Mouse (Mus musculus) neural tube, embryonic 15.5 days (tissue): ENCODE measurements around the gene Fam20b. TPM values are rescaled to one million over a fixed set of nuclear protein-coding genes. Genes with fewer than 3 reads are reported as not detected.

ENCODE experiments used
- ATAC-seq: fragments of 200-750 bp; cut with Nextera tagmentation; 2 replicates; pipeline ENCODE4 v1.8.0; 2017; ENCODE audit warnings: mild to moderate bottlenecking, moderate TSS enrichment, moderate library complexity; ENCODE audit not compliant: low FRiP score
- H3K27ac ChIP-seq: fragments of 300-500 bp; sonication (generic); replicated peaks from 2 replicates; pipeline ENCODE4 v1.5.1; 2015; ENCODE audit warnings: mild to moderate bottlenecking, inconsistent platforms
- H3K27me3 ChIP-seq: fragments of 300-500 bp; sonication (generic); replicated peaks from 2 replicates; pipeline ENCODE4 v1.6.1; 2015; ENCODE audit warnings: inconsistent platforms
- H3K36me3 ChIP-seq: fragments of 300-500 bp; sonication (generic); 2 replicates; pipeline ENCODE4 v1.6.1; 2015; ENCODE audit warnings: inconsistent platforms
- H3K4me1 ChIP-seq: fragments of 300-500 bp; sonication (generic); 2 replicates; pipeline ENCODE4 v1.6.1; 2015; ENCODE audit warnings: inconsistent platforms
- H3K4me2 ChIP-seq: fragments of 300-500 bp; sonication (generic); 2 replicates; pipeline ENCODE4 v1.6.1; 2015; ENCODE audit warnings: inconsistent platforms, mild to moderate bottlenecking, moderate library complexity
- H3K4me3 ChIP-seq: fragments of 300-500 bp; sonication (generic); replicated peaks from 2 replicates; pipeline ENCODE4 v1.5.1; 2015; ENCODE audit warnings: mild to moderate bottlenecking, inconsistent platforms
- H3K9ac ChIP-seq: fragments of 300-500 bp; sonication (generic); replicated peaks from 2 replicates; pipeline ENCODE4 v1.6.1; 2015; ENCODE audit warnings: mild to moderate bottlenecking, inconsistent platforms
- H3K9me3 ChIP-seq: fragments of 300-500 bp; sonication (generic); replicated peaks from 2 replicates; pipeline ENCODE4 v1.6.1; 2016; ENCODE audit warnings: inconsistent platforms
- WGBS: fragments of 180-500 bp; shearing (Covaris S2); methylation state at CpG from one replicate; pipeline ENCODE4 v1.1.7; 2015; ENCODE audit warnings: mixed read lengths; 5-methylcytosine and 5-hydroxymethylcytosine counted together
- polyA plus RNA-seq: library from polyadenylated mRNA; unstranded; fragments of >200 nt; fragmentation: Nextera tagmentation; extraction: Ambion mirVana; gene quantifications from 2 replicates; pipeline ENCODE4 v1.2.1, GENCODE M21; 2015

Gene Fam20b
- polyA plus RNA-seq, 1 experiment from 2014 or later, result 27.4 TPM

GRCm38 (mm10) chr1:156722089-156722488 lies 3.2 kb upstream of the Fam20b start:
- Histone ChIP-seq H3K36me3 (no peaks in the 10 kb centered on the region), H3K27ac (no peak overlapping the region), H3K4me3 (no peak overlapping the region), H3K9ac (no peak overlapping the region), H3K4me1 (peaks cover 16% of the 10 kb centered on the region; the same call in 1 of the 2 replicates), H3K4me2 (no peak overlapping the region), H3K27me3 (0 out of 2 replicates have a peak, but pooled peaks cover 4% of the 10 kb centered on the region), H3K9me3 (no peaks in the 10 kb centered on the region)
- no peak for ATAC-seq
- whole genome bisulfite sequencing, result 69% methylated on average over 6 of the region's 6 CpGs

GRCm38 (mm10) chr1:156720046-156720445 lies 1.2 kb upstream of the Fam20b start:
- Histone ChIP-seq H3K27ac (no peak overlapping the region), H3K27me3 (0 out of 2 replicates have a peak, but pooled peaks cover 4% of the 10 kb centered on the region), H3K4me2 (peak overlapping the region; percentile 74), H3K4me1 (peaks cover 26% of the 10 kb centered on the region; the same call in 1 of the 2 replicates), H3K36me3 (no peaks in the 10 kb centered on the region), H3K9ac (no peak overlapping the region), H3K9me3 (no peaks in the 10 kb centered on the region), H3K4me3 (no peak overlapping the region)
- ATAC-seq, result no peak
- WGBS, result 46% methylated on average over 4 of the region's 4 CpGs

DNA sequence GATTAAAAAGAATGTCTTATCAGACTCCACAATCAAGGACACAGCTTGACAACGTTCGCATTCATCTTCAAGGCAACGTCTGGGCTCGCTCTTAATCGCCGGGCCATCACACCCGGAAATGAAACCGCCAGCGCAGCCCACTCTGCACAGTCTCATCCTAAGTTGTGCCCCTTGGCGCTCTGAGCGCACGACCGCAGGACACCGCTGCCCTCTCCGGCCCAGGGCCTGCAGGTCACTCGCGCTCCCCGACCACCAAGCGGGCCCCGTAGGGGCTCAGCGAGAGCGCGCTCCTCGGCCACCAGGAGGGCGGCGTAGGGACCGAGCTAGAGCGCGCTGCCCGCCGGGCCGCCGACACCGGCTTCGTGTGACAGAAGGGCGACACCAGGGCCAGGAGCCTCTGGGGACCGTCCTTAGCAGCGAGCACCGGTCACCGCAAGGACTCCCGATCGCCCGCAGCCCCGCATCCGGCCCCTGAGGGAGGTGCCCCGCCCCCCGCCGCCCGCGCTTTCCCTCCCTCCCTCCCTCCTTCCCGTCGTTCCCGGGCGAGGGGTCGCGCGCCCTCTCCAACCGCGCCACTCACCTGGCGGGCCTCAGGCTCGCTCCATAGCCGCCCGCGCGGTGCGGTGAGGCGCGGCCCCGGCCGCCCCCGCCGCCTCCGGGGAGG lies 468 bp downstream of the Fam20b start:
- under 1% methylated on average over 54 of the region's 73 CpGs for WGBS
- Histone ChIP-seq H3K27ac (peak overlapping the region; percentile 95), H3K4me1 (peaks cover 26% of the 10 kb centered on the region; the same call in 1 of the 2 replicates), H3K27me3 (0 out of 2 replicates have a peak, but pooled peaks cover 4% of the 10 kb centered on the region), H3K9me3 (no peaks in the 10 kb centered on the region), H3K4me3 (peak overlapping the region; percentile 80), H3K36me3 (no peaks in the 10 kb centered on the region), H3K9ac (peak overlapping the region; percentile 89), H3K4me2 (peak overlapping the region; percentile 74)
- ATAC-seq, result peak; percentile 87

GRCm38 (mm10) chr1:156717751-156718285 lies 1.1 kb downstream of the Fam20b start:
- 5% methylated on average over 13 of the region's 13 CpGs for WGBS
- H3K4me1 ChIP-seq, result peaks cover 26% of the 10 kb centered on the region; the same call in 1 of the 2 replicates
- H3K9me3 ChIP-seq, result no peaks in the 10 kb centered on the region
- no peak for ATAC-seq
- peak overlapping the region; percentile 80 for H3K4me3 ChIP-seq
- 0 out of 2 replicates have a peak, but pooled peaks cover 4% of the 10 kb centered on the region for H3K27me3 ChIP-seq
- H3K36me3 ChIP-seq, result no peaks in the 10 kb centered on the region
- H3K9ac ChIP-seq, result peak overlapping the region; percentile 89
- H3K4me2 ChIP-seq, result peak overlapping the region; percentile 74
- H3K27ac ChIP-seq, result peak overlapping the region; percentile 95

GRCm38 (mm10) chr1:156716681-156717080 lies 2.2 kb downstream of the Fam20b start:
- WGBS, result 89% methylated on average over 6 of the region's 6 CpGs
- H3K4me2 ChIP-seq, result no peak overlapping the region
- no peak overlapping the region for H3K27ac ChIP-seq
- no peak overlapping the region for H3K4me3 ChIP-seq
- no peaks in the 10 kb centered on the region for H3K36me3 ChIP-seq
- peaks cover 26% of the 10 kb centered on the region; the same call in 1 of the 2 replicates for H3K4me1 ChIP-seq
- H3K9ac ChIP-seq, result no peak overlapping the region
- ATAC-seq, result no peak
- 0 out of 2 replicates have a peak, but pooled peaks cover 4% of the 10 kb centered on the region for H3K27me3 ChIP-seq
- no peaks in the 10 kb centered on the region for H3K9me3 ChIP-seq

DNA sequence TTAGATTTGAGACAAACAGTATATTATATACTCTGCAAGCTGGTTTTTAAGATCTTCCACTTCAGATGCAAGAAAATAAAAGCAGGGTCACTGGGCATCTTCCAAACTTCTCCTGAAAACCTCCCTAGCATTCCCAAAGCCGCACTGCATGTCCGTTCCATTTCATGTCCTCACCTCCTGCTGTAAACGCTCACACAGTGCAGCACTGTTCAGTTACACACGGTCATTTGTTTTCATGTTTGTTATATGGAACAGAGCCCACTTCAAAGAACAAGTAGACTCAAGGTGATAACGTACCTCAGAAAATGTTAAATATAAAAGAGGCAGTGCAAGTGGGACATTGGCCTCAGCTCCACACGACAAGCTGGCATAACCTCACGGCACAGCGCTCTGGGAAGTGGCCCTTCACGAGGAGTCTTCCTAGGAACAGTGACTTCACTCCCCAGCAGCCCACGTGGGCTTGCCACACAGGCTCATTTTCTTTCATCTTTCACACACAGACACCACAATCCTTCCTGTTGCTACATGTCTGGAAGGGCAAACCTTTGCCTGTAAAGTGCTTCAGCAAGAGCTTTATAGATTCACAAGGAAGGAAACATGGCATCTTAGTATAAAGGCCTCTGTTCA lies 8.3 kb downstream of the Fam20b start:
- Histone ChIP-seq H3K4me3 (no peak overlapping the region), H3K27me3 (no peaks in the 10 kb centered on the region), H3K36me3 (peaks cover 2% of the 10 kb centered on the region; the same call in 1 of the 2 replicates), H3K4me1 (peaks cover under 1% of the 10 kb centered on the region; the same call in 1 of the 2 replicates), H3K4me2 (no peak overlapping the region), H3K9ac (no peak overlapping the region), H3K27ac (0 out of 2 replicates have a peak overlapping the region, but pooled peaks have one; percentile 2), H3K9me3 (no peaks in the 10 kb centered on the region)
- WGBS, result 63% methylated on average over 10 of the region's 10 CpGs
- ATAC-seq, result no peak

DNA sequence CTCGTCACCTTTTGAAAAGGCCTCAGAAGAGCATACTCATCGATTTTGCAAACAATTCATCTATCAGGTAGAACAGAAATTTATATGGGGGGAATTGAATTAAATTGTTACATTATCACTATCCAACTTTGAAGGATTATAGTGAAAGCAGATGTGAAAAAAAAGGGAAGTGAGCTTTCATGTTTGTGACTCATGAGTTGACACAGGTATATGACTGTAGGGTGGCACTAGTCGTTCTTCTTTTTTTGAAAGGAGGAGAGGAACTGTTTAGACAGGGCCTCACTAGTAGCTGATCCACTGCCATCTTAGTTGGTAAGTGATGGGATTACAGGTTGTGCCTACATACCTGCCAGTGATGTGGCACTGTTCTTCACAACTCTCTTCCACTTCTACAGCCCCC lies 10.2 kb downstream of the Fam20b start:
- no peak overlapping the region for H3K4me2 ChIP-seq
- no peak overlapping the region for H3K4me3 ChIP-seq
- peaks cover 18% of the 10 kb centered on the region for H3K36me3 ChIP-seq
- no peaks in the 10 kb centered on the region for H3K27me3 ChIP-seq
- H3K27ac ChIP-seq, result no peak overlapping the region
- no peaks in the 10 kb centered on the region; the same call in 1 of the 2 replicates for H3K4me1 ChIP-seq
- no peak overlapping the region for H3K9ac ChIP-seq
- ATAC-seq, result no peak
- H3K9me3 ChIP-seq, result no peaks in the 10 kb centered on the region
- 96% methylated on average over 3 of the region's 3 CpGs for WGBS

GRCm38 (mm10) chr1:156705696-156706285 lies 13.1 kb downstream of the Fam20b start:
- 81% methylated on average over 10 of the region's 10 CpGs for WGBS
- H3K4me3 ChIP-seq, result no peak overlapping the region
- H3K4me1 ChIP-seq, result no peaks in the 10 kb centered on the region
- H3K27me3 ChIP-seq, result no peaks in the 10 kb centered on the region
- no peak overlapping the region for H3K27ac ChIP-seq
- peaks cover 32% of the 10 kb centered on the region for H3K36me3 ChIP-seq
- no peak for ATAC-seq
- no peak overlapping the region for H3K4me2 ChIP-seq
- no peak overlapping the region for H3K9ac ChIP-seq
- H3K9me3 ChIP-seq, result no peaks in the 10 kb centered on the region

DNA sequence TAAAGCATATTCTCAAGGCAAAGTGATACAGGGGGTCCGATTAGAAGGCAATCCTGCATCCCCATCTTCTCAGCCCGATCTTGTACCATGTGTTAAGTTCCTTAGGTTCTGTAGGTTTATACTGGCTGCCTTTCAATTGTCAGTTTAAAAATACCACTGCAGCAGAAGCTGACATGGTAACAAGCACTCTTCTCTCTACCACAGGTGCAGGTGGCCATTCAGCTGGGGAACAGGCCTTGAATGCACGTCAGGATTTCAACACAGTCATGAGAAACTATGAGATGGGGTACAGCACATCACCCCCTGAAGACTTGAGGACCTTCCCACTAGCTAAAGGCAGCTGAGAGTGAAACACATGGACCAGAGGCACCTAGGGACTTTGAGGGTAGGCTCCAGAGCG lies 15.4 kb downstream of the Fam20b start:
- H3K27ac ChIP-seq, result no peak overlapping the region
- H3K4me2 ChIP-seq, result no peak overlapping the region
- no peak overlapping the region for H3K9ac ChIP-seq
- no peak overlapping the region for H3K4me3 ChIP-seq
- no peaks in the 10 kb centered on the region for H3K27me3 ChIP-seq
- WGBS, result 94% methylated on average over 4 of the region's 4 CpGs
- ATAC-seq, result no peak
- no peaks in the 10 kb centered on the region for H3K9me3 ChIP-seq
- H3K36me3 ChIP-seq, result peaks cover 48% of the 10 kb centered on the region
- no peaks in the 10 kb centered on the region for H3K4me1 ChIP-seq

GRCm38 (mm10) chr1:156702151-156702550 lies 16.7 kb downstream of the Fam20b start:
- Histone ChIP-seq H3K27ac (no peak overlapping the region), H3K9ac (no peak overlapping the region), H3K36me3 (peaks cover 59% of the 10 kb centered on the region), H3K9me3 (no peaks in the 10 kb centered on the region), H3K4me1 (no peaks in the 10 kb centered on the region), H3K27me3 (no peaks in the 10 kb centered on the region), H3K4me3 (no peak overlapping the region), H3K4me2 (no peak overlapping the region)
- ATAC-seq, result no peak
- 93% methylated on average over 7 of the region's 7 CpGs for WGBS

DNA sequence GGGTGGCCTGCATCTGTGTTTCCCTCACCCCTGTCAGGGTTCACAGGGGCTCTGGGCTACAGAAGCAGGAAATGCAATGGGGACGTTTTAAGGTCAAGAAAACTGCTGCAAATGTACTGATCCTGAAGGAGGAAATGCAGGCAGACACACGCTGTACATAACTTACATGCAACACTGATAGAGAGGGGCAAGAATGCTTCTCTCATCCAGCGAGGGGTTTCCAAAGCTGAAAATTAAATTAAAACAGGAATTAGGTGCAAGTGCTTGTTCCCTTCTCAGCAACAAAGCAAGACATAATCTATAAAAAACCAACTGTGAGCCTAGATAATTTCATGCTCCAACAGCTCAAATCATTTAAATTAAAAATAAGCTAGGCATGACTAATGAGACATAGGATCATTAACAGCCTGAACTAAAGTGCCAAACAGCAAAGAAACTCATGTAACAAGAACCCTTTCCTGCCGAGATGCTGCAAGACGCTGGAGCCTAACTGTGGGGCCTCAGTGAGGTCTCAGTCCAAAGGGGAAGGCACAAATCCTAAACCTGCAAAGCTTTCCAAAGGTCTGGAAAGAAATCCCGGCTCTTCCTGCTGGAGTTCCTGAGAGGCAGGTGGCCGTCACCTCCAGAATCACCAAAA lies 32.7 kb downstream of the Fam20b start:
- Histone ChIP-seq H3K4me2 (no peak overlapping the region), H3K4me1 (no peaks in the 10 kb centered on the region; the same call in 1 of the 2 replicates), H3K36me3 (peaks cover 76% of the 10 kb centered on the region), H3K4me3 (no peak overlapping the region), H3K27me3 (no peaks in the 10 kb centered on the region), H3K9me3 (no peaks in the 10 kb centered on the region), H3K27ac (no peak overlapping the region), H3K9ac (no peak overlapping the region)
- 68% methylated on average over 7 of the region's 7 CpGs for WGBS
- ATAC-seq, result no peak
